In the genomic region with DNA sequence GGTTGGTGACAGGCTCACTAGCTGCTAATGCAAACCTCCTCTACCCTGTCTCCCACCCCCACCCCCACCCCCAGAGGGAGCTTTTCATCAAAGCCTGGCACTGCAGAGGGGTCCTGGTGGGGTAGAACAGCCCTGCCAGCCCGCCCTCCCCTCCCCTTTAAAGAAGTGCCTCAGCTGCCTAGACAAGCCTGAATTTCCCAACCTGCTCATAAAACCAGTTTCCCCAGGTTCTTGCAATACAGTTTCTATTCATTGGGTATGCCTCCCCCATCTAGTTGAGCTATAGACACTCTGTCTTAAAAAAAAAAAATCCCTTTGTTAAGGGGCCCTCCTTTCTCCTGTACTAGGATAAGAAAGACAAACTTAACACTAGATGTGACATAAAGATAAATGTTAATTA, we compare ENCODE assay signal across 15 mouse cellular contexts. TPM values are rescaled to one million over a fixed set of nuclear protein-coding genes. Genes with fewer than 3 reads are reported as not detected.
DNase-seq lines count a peak whose midpoint lies in the region; ATAC-seq and TF ChIP-seq lines count a peak whose summit lies in the region.
"Had no signal": no experiment of that assay in that cellular context is flagged by ENCODE, and none has a peak within 500 bp of the region (broad histone marks: within the 10 kb centered on the region; RNA-seq: fewer than 3 reads in every experiment).

No protein-coding gene starts in this region.

- no peak overlapping the region for H3K9ac ChIP-seq in forebrain, embryonic 16.5 days (replicated peaks; ENCODE audit: low read depth, low read length)
- H3K9ac ChIP-seq in liver, embryonic 13.5 days = no peak overlapping the region
- no peak overlapping the region for H3K9ac ChIP-seq in liver, postnatal 0 days (replicated peaks)
- no peak overlapping the region for H3K9ac ChIP-seq in limb, embryonic 12.5 days (replicated peaks)

- no peak overlapping the region for H3K4me3 ChIP-seq in forebrain, embryonic 10.5 days
- H3K4me3 ChIP-seq in forebrain, embryonic 16.5 days (replicated peaks; ENCODE audit: low read length) = no peak overlapping the region
- no peak overlapping the region for H3K4me3 ChIP-seq in liver, embryonic 13.5 days (replicated peaks)
- no peak overlapping the region for H3K4me3 ChIP-seq in liver, postnatal 0 days (ENCODE audit: low read depth, low read length)
- H3K4me3 ChIP-seq in embryonic facial prominence, embryonic 10.5 days = no peak overlapping the region
- H3K4me3 ChIP-seq in limb, embryonic 12.5 days (replicated peaks) = no peak overlapping the region

- TF ChIP-seq EP300 in liver, postnatal 0 days (IDR thresholded peaks at IDR 0.05; ENCODE audit: low read depth) = no peak

- TF ChIP-seq CTCF in liver, postnatal 0 days (IDR thresholded peaks at IDR 0.05; ENCODE audit: low read depth) = no peak

- no peaks in the 10 kb centered on the region for H3K9me3 ChIP-seq in forebrain, embryonic 10.5 days
- H3K9me3 ChIP-seq in forebrain, embryonic 16.5 days (ENCODE audit: control insufficient read depth, low read length) = no peaks in the 10 kb centered on the region
- H3K9me3 ChIP-seq in liver, embryonic 13.5 days (replicated peaks) = no peaks in the 10 kb centered on the region
- H3K9me3 ChIP-seq in liver, postnatal 0 days (ENCODE audit: low read length) = no peaks in the 10 kb centered on the region
- H3K9me3 ChIP-seq in embryonic facial prominence, embryonic 10.5 days = no peaks in the 10 kb centered on the region
- no peaks in the 10 kb centered on the region for H3K9me3 ChIP-seq in limb, embryonic 12.5 days

- 40% methylated on average over 1 of the region's 1 CpGs for WGBS in forebrain, embryonic 10.5 days
- 18% methylated on average over 1 of the region's 1 CpGs for WGBS in forebrain, embryonic 16.5 days
- 78% methylated on average over 1 of the region's 1 CpGs for WGBS in liver, embryonic 13.5 days (ENCODE audit: insufficient replicate concordance)
- WGBS in liver, postnatal 0 days (ENCODE audit: insufficient replicate concordance) = 81% methylated on average over 1 of the region's 1 CpGs
- WGBS in embryonic facial prominence, embryonic 10.5 days = 39% methylated on average over 1 of the region's 1 CpGs
- 56% methylated on average over 1 of the region's 1 CpGs for WGBS in limb, embryonic 12.5 days

- intact Hi-C loops in gastrocnemius, postnatal 36 days (cut with DNase I) = no loop called here

- no peaks in the 10 kb centered on the region for H3K36me3 ChIP-seq in forebrain, embryonic 10.5 days (replicated peaks)
- no peaks in the 10 kb centered on the region for H3K36me3 ChIP-seq in forebrain, embryonic 16.5 days (ENCODE audit: control insufficient read depth, insufficient read depth)
- H3K36me3 ChIP-seq in liver, embryonic 13.5 days = no peaks in the 10 kb centered on the region
- no peaks in the 10 kb centered on the region for H3K36me3 ChIP-seq in liver, postnatal 0 days (replicated peaks; ENCODE audit: insufficient read depth, low read length)
- H3K36me3 ChIP-seq in embryonic facial prominence, embryonic 10.5 days (replicated peaks) = no peaks in the 10 kb centered on the region
- no peaks in the 10 kb centered on the region for H3K36me3 ChIP-seq in limb, embryonic 12.5 days

- peaks cover 26% of the 10 kb centered on the region for H3K4me1 ChIP-seq in forebrain, embryonic 10.5 days
- H3K4me1 ChIP-seq in forebrain, embryonic 16.5 days (replicated peaks; ENCODE audit: control insufficient read depth, insufficient read depth, low read length) = no peaks in the 10 kb centered on the region
- H3K4me1 ChIP-seq in liver, embryonic 13.5 days (replicated peaks) = peaks cover 64% of the 10 kb centered on the region
- H3K4me1 ChIP-seq in liver, postnatal 0 days (ENCODE audit: insufficient read depth) = peaks cover 34% of the 10 kb centered on the region
- peaks cover 18% of the 10 kb centered on the region for H3K4me1 ChIP-seq in embryonic facial prominence, embryonic 10.5 days
- H3K4me1 ChIP-seq in limb, embryonic 12.5 days (replicated peaks) = peaks cover 27% of the 10 kb centered on the region

- ATAC-seq in forebrain, embryonic 16.5 days = no peak
- no peak for ATAC-seq in liver, embryonic 13.5 days (ENCODE audit: low read depth)
- no peak for ATAC-seq in liver, postnatal 0 days
- ATAC-seq in limb, embryonic 12.5 days (ENCODE audit: insufficient number of reproducible peaks, insufficient read depth, low FRiP score, low TSS enrichment, low read depth) = no peak

- no peaks in the 10 kb centered on the region for H3K27me3 ChIP-seq in forebrain, embryonic 10.5 days (ENCODE audit: poor library complexity, severe bottlenecking)
- no peaks in the 10 kb centered on the region for H3K27me3 ChIP-seq in forebrain, embryonic 16.5 days (replicated peaks; ENCODE audit: control insufficient read depth, insufficient read depth, low read length)
- H3K27me3 ChIP-seq in liver, embryonic 13.5 days = no peaks in the 10 kb centered on the region
- H3K27me3 ChIP-seq in liver, postnatal 0 days (ENCODE audit: insufficient read depth, low read length) = no peaks in the 10 kb centered on the region
- no peaks in the 10 kb centered on the region for H3K27me3 ChIP-seq in embryonic facial prominence, embryonic 10.5 days (replicated peaks; ENCODE audit: low read depth, poor library complexity, severe bottlenecking)
- H3K27me3 ChIP-seq in limb, embryonic 12.5 days = no peaks in the 10 kb centered on the region

- no peak for DNase-seq in forebrain, embryonic 10.5 days (ENCODE audit: extremely low spot score, low spot score)
- DNase-seq in liver, embryonic 13.5 days = no peak
- no peak for DNase-seq in liver, postnatal 0 days
- DNase-seq in embryonic facial prominence, embryonic 10.5 days (ENCODE audit: low spot score) = no peak
- no peak for DNase-seq in gastrocnemius, postnatal 36 days
- DNase-seq in urinary bladder, adult 2 months (ENCODE audit: low spot score) = no peak
- DNase-seq: adrenal gland, postnatal 14 days; kidney, adult 18-20 months; layer of hippocampus, postnatal 36 days had no signal

- H3K27ac ChIP-seq in forebrain, embryonic 10.5 days = peak overlapping the region; percentile 63; the same call in 1 of the 2 replicates
- H3K27ac ChIP-seq in forebrain, embryonic 16.5 days (ENCODE audit: low read length) = no peak overlapping the region
- H3K27ac ChIP-seq in liver, embryonic 13.5 days = peak overlapping the region; percentile 11
- no peak overlapping the region for H3K27ac ChIP-seq in liver, postnatal 0 days (ENCODE audit: low read depth)
- peak overlapping the region; percentile 61 for H3K27ac ChIP-seq in embryonic facial prominence, embryonic 10.5 days (replicated peaks)
- H3K27ac ChIP-seq in limb, embryonic 12.5 days = peak overlapping the region; percentile 77

- H3K4me2 ChIP-seq in forebrain, embryonic 16.5 days (ENCODE audit: low read length) = no peak overlapping the region
- H3K4me2 ChIP-seq in liver, embryonic 13.5 days = no peak overlapping the region
- H3K4me2 ChIP-seq in liver, postnatal 0 days (ENCODE audit: low read depth, low read length) = no peak overlapping the region
- no peak overlapping the region for H3K4me2 ChIP-seq in limb, embryonic 12.5 days
- H3K4me2 ChIP-seq: liver, embryonic 11.5 days had no signal

RNA-seq across cellular contexts. Expression of gene Ptma, which starts 43.8 kb away (rescaled TPM):
- 2,941 and 3,273 TPM in 2 replicates for polyA plus RNA-seq in forebrain, embryonic 10.5 days (2016; fragmentation: Nextera tagmentation; extraction: Ambion mirVana)
- polyA plus RNA-seq in forebrain, embryonic 16.5 days (2015; fragmentation: Nextera tagmentation; extraction: Ambion mirVana) = 1,987 and 2,275 TPM in 2 replicates
- 1,483 and 1,688 TPM in 2 replicates for polyA plus RNA-seq in liver, embryonic 13.5 days (2015; fragmentation: Nextera tagmentation; extraction: Ambion mirVana)
- polyA plus RNA-seq in liver, postnatal 0 days (2015; fragmentation: Nextera tagmentation; extraction: Ambion mirVana) = 750 and 799 TPM in 2 replicates
- 3,352 and 3,592 TPM in 2 replicates for polyA plus RNA-seq in embryonic facial prominence, embryonic 10.5 days (2016; fragmentation: Nextera tagmentation; extraction: Ambion mirVana)
- 3,930 and 4,018 TPM in 2 replicates for polyA plus RNA-seq in limb, embryonic 12.5 days (2016; fragmentation: Nextera tagmentation; extraction: Ambion mirVana)
- total RNA-seq in gastrocnemius, postnatal 36 days (2021) = 10 to 100 TPM; 74.6 to 88.0 TPM
- polyA plus RNA-seq in urinary bladder, adult 2 months (2012; rRNA removed) = 836 and 1,054 TPM in 2 replicates

RNA-seq across cellular contexts. Expression of gene Tex44, which starts 56.6 kb away (rescaled TPM):
- polyA plus RNA-seq in forebrain, embryonic 10.5 days (2016; fragmentation: Nextera tagmentation; extraction: Ambion mirVana) = not detected in 2 replicates
- not detected in 2 replicates for polyA plus RNA-seq in forebrain, embryonic 16.5 days (2015; fragmentation: Nextera tagmentation; extraction: Ambion mirVana)
- polyA plus RNA-seq in liver, embryonic 13.5 days (2015; fragmentation: Nextera tagmentation; extraction: Ambion mirVana) = not detected in 2 replicates
- not detected in 2 replicates for polyA plus RNA-seq in liver, postnatal 0 days (2015; fragmentation: Nextera tagmentation; extraction: Ambion mirVana)
- not detected in 2 replicates for polyA plus RNA-seq in embryonic facial prominence, embryonic 10.5 days (2016; fragmentation: Nextera tagmentation; extraction: Ambion mirVana)
- not detected in 2 replicates for polyA plus RNA-seq in limb, embryonic 12.5 days (2016; fragmentation: Nextera tagmentation; extraction: Ambion mirVana)
- total RNA-seq in gastrocnemius, postnatal 36 days (2021) = not detected
- not detected in 2 replicates for polyA plus RNA-seq in urinary bladder, adult 2 months (2012; rRNA removed)
- total RNA-seq: adrenal gland, postnatal 14 days; gastrocnemius, postnatal 4 days; layer of hippocampus, postnatal 36 days had no signal
- polyA plus RNA-seq: cortical plate, adult 2 months; heart, postnatal 0 days; liver, embryonic 11.5 days had no signal

RNA-seq across cellular contexts. Expression of gene Nmur1, which starts 56.7 kb away (rescaled TPM):
- 0.17 and 0.27 TPM in 2 replicates for polyA plus RNA-seq in forebrain, embryonic 10.5 days (2016; fragmentation: Nextera tagmentation; extraction: Ambion mirVana)
- not detected in 2 replicates for polyA plus RNA-seq in forebrain, embryonic 16.5 days (2015; fragmentation: Nextera tagmentation; extraction: Ambion mirVana)
- not detected in 2 replicates for polyA plus RNA-seq in liver, embryonic 13.5 days (2015; fragmentation: Nextera tagmentation; extraction: Ambion mirVana)
- not detected in 2 replicates for polyA plus RNA-seq in liver, postnatal 0 days (2015; fragmentation: Nextera tagmentation; extraction: Ambion mirVana)
- polyA plus RNA-seq in embryonic facial prominence, embryonic 10.5 days (2016; fragmentation: Nextera tagmentation; extraction: Ambion mirVana) = 0.24 TPM in 1 of 2 replicates, not detected in the other
- polyA plus RNA-seq in limb, embryonic 12.5 days (2016; fragmentation: Nextera tagmentation; extraction: Ambion mirVana) = not detected in 2 replicates
- not detected for total RNA-seq in gastrocnemius, postnatal 36 days (2021)
- polyA plus RNA-seq in urinary bladder, adult 2 months (2012; rRNA removed) = 0.21 and 0.43 TPM in 2 replicates
- total RNA-seq: adrenal gland, postnatal 14 days; gastrocnemius, postnatal 4 days; layer of hippocampus, postnatal 36 days had no signal
- polyA plus RNA-seq: heart, postnatal 0 days; liver, embryonic 11.5 days had no signal

Comparison
In these comparisons a context has a peak if more than half of its experiments do, and no peak if none do; other contexts are left out.
1. H3K27ac ChIP-seq: peak in forebrain, embryonic 10.5 days (single experiment), liver, embryonic 13.5 days (single experiment), embryonic facial prominence, embryonic 10.5 days (single experiment) and limb, embryonic 12.5 days (single experiment); none in forebrain, embryonic 16.5 days (single experiment) and liver, postnatal 0 days (single experiment).